Mouse (Mus musculus) cerebellum, postnatal 10 days (tissue): ENCODE data around the gene Carhsp1.

Source experiments
- DNase-seq, 2 experiments: peaks; one replicate each; pipeline ENCODE4 v3.0.0; 2021; ENCODE audit warnings: mixed read lengths in 2 of 2

Gene Carhsp1

GRCm38 (mm10) chr16:8674165-8674564 is 2.2 kb upstream of the Carhsp1 start:
- DNase-seq: peak; percentile 78 to 83

GRCm38 (mm10) chr16:8673343-8673742 is 1.4 kb upstream of the Carhsp1 start:
- no peak for DNase-seq

- DNase-seq: no peak
Observed at GRCm38 (mm10) chr16:8672811-8673210, 856 bp upstream of the Carhsp1 start.

- no peak for DNase-seq
Observed at GRCm38 (mm10) chr16:8672350-8672687, 364 bp upstream of the Carhsp1 start.

GRCm38 (mm10) chr16:8670041-8671035 is 1.6 kb downstream of the Carhsp1 start:
- DNase-seq: peak in 1 of 2 experiments; percentile 45

- DNase-seq: peak in 1 of 2 experiments; percentile 37
Observed at GRCm38 (mm10) chr16:8669432-8669831, 2.5 kb downstream of the Carhsp1 start.

- no peak for DNase-seq
Observed at GRCm38 (mm10) chr16:8668386-8668785, 3.6 kb downstream of the Carhsp1 start.

GRCm38 (mm10) chr16:8667814-8668213 is 4.1 kb downstream of the Carhsp1 start:
- DNase-seq: peak in 1 of 2 experiments; percentile 25

GRCm38 (mm10) chr16:8667261-8667660 is 4.7 kb downstream of the Carhsp1 start:
- DNase-seq: no peak

- DNase-seq: no peak
Observed at GRCm38 (mm10) chr16:8666452-8666851, 5.5 kb downstream of the Carhsp1 start.

- no peak for DNase-seq
Observed at GRCm38 (mm10) chr16:8665367-8665766, 6.6 kb downstream of the Carhsp1 start.

- DNase-seq: peak; percentile 35 to 49
Observed at GRCm38 (mm10) chr16:8663606-8664539, 8.1 kb downstream of the Carhsp1 start.

GRCm38 (mm10) chr16:8663022-8663421 is 8.9 kb downstream of the Carhsp1 start:
- no peak for DNase-seq

GRCm38 (mm10) chr16:8658764-8659163 is 13.2 kb downstream of the Carhsp1 start:
- DNase-seq: peak; percentile 58 to 61

GRCm38 (mm10) chr16:8658349-8658748 is 13.6 kb downstream of the Carhsp1 start:
- DNase-seq: no peak

- DNase-seq: no peak
Observed at GRCm38 (mm10) chr16:8656256-8656655, 15.7 kb downstream of the Carhsp1 start.

GRCm38 (mm10) chr16:8655599-8655998 is 16.4 kb downstream of the Carhsp1 start:
- no peak for DNase-seq

GRCm38 (mm10) chr16:8655108-8655507 is 16.8 kb downstream of the Carhsp1 start:
- no peak for DNase-seq

GRCm38 (mm10) chr16:8650007-8650406 is 21.9 kb downstream of the Carhsp1 start:
- DNase-seq: no peak

- no peak for DNase-seq
Observed at GRCm38 (mm10) chr16:8645546-8645945, 26.4 kb downstream of the Carhsp1 start.

GRCm38 (mm10) chr16:8643855-8644254 is 28.1 kb downstream of the Carhsp1 start:
- DNase-seq: peak; percentile 67 to 69

- DNase-seq: no peak
Observed at GRCm38 (mm10) chr16:8639466-8640191, 32.3 kb downstream of the Carhsp1 start.

GRCm38 (mm10) chr16:8638131-8638530 is 33.8 kb downstream of the Carhsp1 start:
- DNase-seq: no peak
